ENCODE assay signal across 21 mouse cellular contexts in the genomic region with DNA sequence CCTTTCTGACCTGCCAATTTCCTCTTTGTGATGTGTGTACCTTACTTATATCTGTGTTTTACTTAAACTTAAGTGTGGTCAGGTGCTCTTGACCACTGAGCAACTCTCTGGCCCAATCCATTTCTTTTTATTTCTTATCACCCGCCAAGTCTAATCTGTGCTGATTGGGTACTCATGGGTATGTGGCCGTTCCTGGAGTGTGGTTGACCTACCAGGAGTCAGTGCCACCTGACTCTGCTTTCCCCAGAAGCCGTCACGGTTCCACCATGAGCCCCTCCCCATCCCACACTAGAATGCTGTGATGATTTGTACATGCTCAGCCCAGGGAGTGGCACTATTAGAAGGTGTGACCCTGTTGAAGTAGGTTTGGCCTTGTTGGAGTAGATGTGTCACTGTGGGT.
A peak's percentile ranks its signal among the peaks of the same experiment; 100 is the strongest.
DNase-seq lines count a peak whose midpoint lies in the region; ATAC-seq and TF ChIP-seq lines count a peak whose summit lies in the region.
"Had no signal": no experiment of that assay in that cellular context is flagged by ENCODE, and none has a peak within 500 bp of the region (broad histone marks: within the 10 kb centered on the region; RNA-seq: fewer than 3 reads in every experiment).

No protein-coding gene starts in this region.

- H3K36me3 ChIP-seq in hindbrain, embryonic 15.5 days, result no peaks in the 10 kb centered on the region
- no peaks in the 10 kb centered on the region for H3K36me3 ChIP-seq in hindbrain, embryonic 16.5 days (ENCODE audit: control insufficient read depth, insufficient read depth, low read length)
- no peaks in the 10 kb centered on the region for H3K36me3 ChIP-seq in lung, postnatal 0 days (ENCODE audit: insufficient read depth, low read length)
- H3K36me3 ChIP-seq in stomach, embryonic 16.5 days (ENCODE audit: control insufficient read depth, insufficient read depth, low read length), result no peaks in the 10 kb centered on the region
- H3K36me3 ChIP-seq in heart, embryonic 10.5 days, result 0 out of 2 replicates have a peak, but pooled peaks cover 3% of the 10 kb centered on the region

- ATAC-seq in hindbrain, embryonic 15.5 days (ENCODE audit: low FRiP score, low read depth), result no peak
- ATAC-seq in hindbrain, embryonic 16.5 days, result no peak
- peak; percentile 89 for ATAC-seq in lung, postnatal 0 days
- peak; percentile 59; the same call in 1 of the 2 replicates for ATAC-seq in stomach, embryonic 16.5 days (ENCODE audit: insufficient read depth, low FRiP score)
- ATAC-seq: activated CD4-positive, CD25-positive, alpha-beta regulatory T cell, adult 4 months; forebrain, embryonic 14.5 days; forebrain, postnatal 0 days had no signal

- H3K4me2 ChIP-seq in hindbrain, embryonic 15.5 days, result no peak overlapping the region
- no peak overlapping the region for H3K4me2 ChIP-seq in hindbrain, embryonic 16.5 days (ENCODE audit: low read length)
- no peak overlapping the region for H3K4me2 ChIP-seq in lung, postnatal 0 days (replicated peaks; ENCODE audit: low read depth, low read length)
- no peak overlapping the region for H3K4me2 ChIP-seq in stomach, embryonic 16.5 days (ENCODE audit: low read depth, low read length)
- H3K4me2 ChIP-seq: heart, embryonic 13.5 days; hindbrain, embryonic 14.5 days had no signal

- no peaks in the 10 kb centered on the region for H3K9me3 ChIP-seq in hindbrain, embryonic 15.5 days
- no peaks in the 10 kb centered on the region; the same call in 1 of the 2 replicates for H3K9me3 ChIP-seq in hindbrain, embryonic 16.5 days (ENCODE audit: control insufficient read depth, low read length)
- H3K9me3 ChIP-seq in lung, postnatal 0 days (ENCODE audit: low read length), result no peaks in the 10 kb centered on the region
- H3K9me3 ChIP-seq in stomach, embryonic 16.5 days (replicated peaks; ENCODE audit: control insufficient read depth, low read length), result no peaks in the 10 kb centered on the region
- no peaks in the 10 kb centered on the region for H3K9me3 ChIP-seq in heart, embryonic 10.5 days
- H3K9me3 ChIP-seq: heart, embryonic 13.5 days had no signal

- no peak overlapping the region for H3K9ac ChIP-seq in hindbrain, embryonic 15.5 days
- no peak overlapping the region for H3K9ac ChIP-seq in hindbrain, embryonic 16.5 days (ENCODE audit: low read depth, low read length)
- no peak overlapping the region for H3K9ac ChIP-seq in lung, postnatal 0 days (replicated peaks; ENCODE audit: low read depth)
- no peak overlapping the region for H3K9ac ChIP-seq in stomach, embryonic 16.5 days (ENCODE audit: low read length)
- H3K9ac ChIP-seq: forebrain, postnatal 0 days; heart, embryonic 13.5 days; hindbrain, embryonic 14.5 days had no signal

- no peak for TF ChIP-seq EP300 in lung, postnatal 0 days (IDR thresholded peaks at IDR 0.05)

- no peak for TF ChIP-seq CTCF in lung, postnatal 0 days (IDR thresholded peaks at IDR 0.05)

- H3K4me1 ChIP-seq in hindbrain, embryonic 15.5 days (replicated peaks), result peaks cover 39% of the 10 kb centered on the region
- H3K4me1 ChIP-seq in hindbrain, embryonic 16.5 days (ENCODE audit: control insufficient read depth, insufficient read depth, low read depth, low read length), result peaks cover 18% of the 10 kb centered on the region
- H3K4me1 ChIP-seq in lung, postnatal 0 days (ENCODE audit: insufficient read depth, low read depth, low read length), result peaks cover 4% of the 10 kb centered on the region; the same call in 1 of the 2 replicates
- H3K4me1 ChIP-seq in stomach, embryonic 16.5 days (ENCODE audit: control insufficient read depth, insufficient read depth, low read length), result peaks cover 15% of the 10 kb centered on the region
- peaks cover 8% of the 10 kb centered on the region; the same call in 1 of the 2 replicates for H3K4me1 ChIP-seq in heart, embryonic 10.5 days

- WGBS in hindbrain, embryonic 15.5 days, result 94% methylated on average over 4 of the region's 4 CpGs
- WGBS in hindbrain, embryonic 16.5 days, result 94% methylated on average over 4 of the region's 4 CpGs
- 67% methylated on average over 4 of the region's 4 CpGs for WGBS in lung, postnatal 0 days
- WGBS in stomach, embryonic 16.5 days, result 74% methylated on average over 4 of the region's 4 CpGs
- WGBS in heart, embryonic 10.5 days, result 79% methylated on average over 4 of the region's 4 CpGs

- H3K4me3 ChIP-seq in hindbrain, embryonic 15.5 days, result no peak overlapping the region
- no peak overlapping the region for H3K4me3 ChIP-seq in hindbrain, embryonic 16.5 days (ENCODE audit: low read length)
- no peak overlapping the region for H3K4me3 ChIP-seq in lung, postnatal 0 days (ENCODE audit: low read depth, low read length)
- no peak overlapping the region for H3K4me3 ChIP-seq in stomach, embryonic 16.5 days (replicated peaks; ENCODE audit: low read length)
- H3K4me3 ChIP-seq in heart, embryonic 10.5 days, result no peak overlapping the region
- H3K4me3 ChIP-seq: gastrocnemius, adult 2 months; heart, embryonic 13.5 days had no signal

- DNase-seq in lung, postnatal 0 days (ENCODE audit: low spot score), result peak; percentile 49
- no peak for DNase-seq in lung, postnatal 10 days
- no peak for DNase-seq in heart, embryonic 10.5 days (ENCODE audit: low spot score)
- DNase-seq: adrenal gland, postnatal 10 days; adrenal gland, postnatal 36 days; cerebellum, adult 18-20 months; cerebellum, adult 9-10 months; cerebellum, postnatal 14 days; forebrain, postnatal 0 days; gastrocnemius, adult 2 months; gastrocnemius, postnatal 14 days; heart, adult 18-20 months; heart, postnatal 14 days; heart, postnatal 4 days had no signal

- H3K27ac ChIP-seq in hindbrain, embryonic 15.5 days (replicated peaks), result 0 out of 2 replicates have a peak overlapping the region, but pooled peaks have one; percentile 3
- H3K27ac ChIP-seq in hindbrain, embryonic 16.5 days (ENCODE audit: low read depth, low read length), result no peak overlapping the region
- no peak overlapping the region for H3K27ac ChIP-seq in lung, postnatal 0 days (ENCODE audit: low read length)
- no peak overlapping the region for H3K27ac ChIP-seq in stomach, embryonic 16.5 days (ENCODE audit: low read length)
- no peak overlapping the region for H3K27ac ChIP-seq in heart, embryonic 10.5 days
- H3K27ac ChIP-seq: gastrocnemius, adult 2 months; heart, embryonic 13.5 days; hindbrain, embryonic 14.5 days had no signal

- H3K27me3 ChIP-seq in hindbrain, embryonic 15.5 days, result no peaks in the 10 kb centered on the region
- H3K27me3 ChIP-seq in hindbrain, embryonic 16.5 days (replicated peaks; ENCODE audit: control insufficient read depth, insufficient read depth, low read length), result no peaks in the 10 kb centered on the region
- no peaks in the 10 kb centered on the region for H3K27me3 ChIP-seq in lung, postnatal 0 days (replicated peaks; ENCODE audit: insufficient read depth, low read length)
- no peaks in the 10 kb centered on the region for H3K27me3 ChIP-seq in stomach, embryonic 16.5 days (ENCODE audit: control insufficient read depth, insufficient read depth, low read length)
- peaks cover 25% of the 10 kb centered on the region; the same call in 1 of the 2 replicates for H3K27me3 ChIP-seq in heart, embryonic 10.5 days (ENCODE audit: insufficient read depth, poor library complexity, severe bottlenecking)
- H3K27me3 ChIP-seq: heart, embryonic 13.5 days had no signal

Comparison
In these comparisons a context has a peak if more than half of its experiments do, and no peak if none do; other contexts are left out.
1. ATAC-seq: peak in lung, postnatal 0 days (single experiment) and stomach, embryonic 16.5 days (single experiment); none in hindbrain, embryonic 15.5 days (single experiment) and hindbrain, embryonic 16.5 days (single experiment).